Comparison of ENCODE assay signal across 8 mouse cellular contexts in genomic region chr10:88146187-88146586, GRCm38 (mm10). TPM values are rescaled to one million over a fixed set of nuclear protein-coding genes. Genes with fewer than 3 reads are reported as not detected.
DNase-seq lines count a peak whose midpoint lies in the region; ATAC-seq and TF ChIP-seq lines count a peak whose summit lies in the region.

No protein-coding gene starts in this region.

- no peaks in the 10 kb centered on the region for H3K27me3 ChIP-seq in embryonic facial prominence, embryonic 11.5 days (ENCODE audit: control insufficient read depth, insufficient read depth, low read length)
- no peaks in the 10 kb centered on the region for H3K27me3 ChIP-seq in intestine, embryonic 15.5 days (replicated peaks)
- no peaks in the 10 kb centered on the region for H3K27me3 ChIP-seq in neural tube, embryonic 12.5 days (replicated peaks)

- H3K36me3 ChIP-seq in embryonic facial prominence, embryonic 11.5 days (replicated peaks; ENCODE audit: control insufficient read depth, insufficient read depth, low read depth, low read length): no peaks in the 10 kb centered on the region; the same call in 1 of the 2 replicates
- peaks cover 3% of the 10 kb centered on the region; the same call in 1 of the 2 replicates for H3K36me3 ChIP-seq in intestine, embryonic 15.5 days
- peaks cover 11% of the 10 kb centered on the region; the same call in 1 of the 2 replicates for H3K36me3 ChIP-seq in neural tube, embryonic 12.5 days

- peak overlapping the region; percentile 83 for H3K9ac ChIP-seq in embryonic facial prominence, embryonic 11.5 days (replicated peaks; ENCODE audit: low read length)
- peak overlapping the region; percentile 78 for H3K9ac ChIP-seq in intestine, embryonic 15.5 days
- peak overlapping the region; percentile 68 for H3K9ac ChIP-seq in neural tube, embryonic 12.5 days

- H3K4me1 ChIP-seq in embryonic facial prominence, embryonic 11.5 days (ENCODE audit: control insufficient read depth, insufficient read depth, low read length): no peaks in the 10 kb centered on the region
- H3K4me1 ChIP-seq in intestine, embryonic 15.5 days (replicated peaks): peaks cover 11% of the 10 kb centered on the region; the same call in 1 of the 2 replicates
- H3K4me1 ChIP-seq in neural tube, embryonic 12.5 days: peaks cover 16% of the 10 kb centered on the region

- H3K4me2 ChIP-seq in embryonic facial prominence, embryonic 11.5 days (ENCODE audit: low read depth, low read length): peak overlapping the region; percentile 77
- peak overlapping the region; percentile 77 for H3K4me2 ChIP-seq in intestine, embryonic 15.5 days (replicated peaks)
- H3K4me2 ChIP-seq in neural tube, embryonic 12.5 days (replicated peaks): peak overlapping the region; percentile 81

- 17% methylated on average over 7 of the region's 7 CpGs for WGBS in embryonic facial prominence, embryonic 11.5 days
- WGBS in intestine, embryonic 15.5 days: 19% methylated on average over 7 of the region's 7 CpGs
- 27% methylated on average over 7 of the region's 7 CpGs for WGBS in neural tube, embryonic 12.5 days

- H3K4me3 ChIP-seq in left cerebral cortex, adult 2 months: peak overlapping the region; percentile 71
- peak overlapping the region; percentile 81 for H3K4me3 ChIP-seq in embryonic facial prominence, embryonic 11.5 days (ENCODE audit: low read depth, low read length)
- H3K4me3 ChIP-seq in intestine, embryonic 15.5 days (replicated peaks): peak overlapping the region; percentile 79
- H3K4me3 ChIP-seq in neural tube, embryonic 12.5 days: peak overlapping the region; percentile 78

- intact Hi-C loops in left cerebral cortex, adult 2 months (cut with DNase I): no loop called here

- DNase-seq in left cerebral cortex, adult 2 months (ENCODE audit: extremely low spot score in 1 of 2, low spot score in 2 of 2): no peak
- DNase-seq in left cerebral cortex, adult 11 months (ENCODE audit: low spot score): no peak
- no peak for DNase-seq in embryonic facial prominence, embryonic 11.5 days (ENCODE audit: low spot score)
- no peak for DNase-seq in urinary bladder, adult 18-20 months (ENCODE audit: low spot score in 2 of 2)
- DNase-seq in right cerebral cortex, adult 2 months (ENCODE audit: low spot score in 2 of 2): no peak
- DNase-seq in thymus, postnatal 36 days: no peak

- no peak for TF ChIP-seq CTCF in left cerebral cortex, adult 2 months (IDR thresholded peaks at IDR 0.05)

- no peak for ATAC-seq in embryonic facial prominence, embryonic 11.5 days (replicated peaks; ENCODE audit: insufficient number of reproducible peaks, low FRiP score, low TSS enrichment, low read depth)
- ATAC-seq in intestine, embryonic 15.5 days: peak; percentile 33
- ATAC-seq in neural tube, embryonic 12.5 days (ENCODE audit: low FRiP score, low read depth): 0 out of 2 replicates have a peak, but pooled peaks have one; percentile 17

- H3K9me3 ChIP-seq in embryonic facial prominence, embryonic 11.5 days (replicated peaks; ENCODE audit: control insufficient read depth, low read length): no peaks in the 10 kb centered on the region
- H3K9me3 ChIP-seq in intestine, embryonic 15.5 days: no peaks in the 10 kb centered on the region
- H3K9me3 ChIP-seq in neural tube, embryonic 12.5 days: no peaks in the 10 kb centered on the region

- no peak overlapping the region for H3K27ac ChIP-seq in left cerebral cortex, adult 2 months
- 0 out of 2 replicates have a peak overlapping the region, but pooled peaks have one; percentile 28 for H3K27ac ChIP-seq in embryonic facial prominence, embryonic 11.5 days (replicated peaks; ENCODE audit: low read depth, low read length)
- no peak overlapping the region for H3K27ac ChIP-seq in intestine, embryonic 15.5 days
- H3K27ac ChIP-seq in neural tube, embryonic 12.5 days: no peak overlapping the region

RNA-seq across cellular contexts. Expression of gene Parpbp, which starts 0.6 kb away (rescaled TPM):
- under 1 TPM; 0.54 to 0.72 TPM for total RNA-seq in left cerebral cortex, adult 2 months (2021)
- polyA plus RNA-seq in embryonic facial prominence, embryonic 11.5 days (2014; fragmentation: Nextera tagmentation; extraction: Ambion mirVana): 18.0 and 18.9 TPM in 2 replicates
- polyA plus RNA-seq in intestine, embryonic 15.5 days (2015; fragmentation: Nextera tagmentation; extraction: Ambion mirVana): 9.1 and 10.4 TPM in 2 replicates
- 7.8 and 7.9 TPM in 2 replicates for polyA plus RNA-seq in neural tube, embryonic 12.5 days (2016; fragmentation: Nextera tagmentation; extraction: Ambion mirVana)

RNA-seq across cellular contexts. Expression of gene Nup37, which starts 0.6 kb away (rescaled TPM):
- total RNA-seq in left cerebral cortex, adult 2 months (2021): 1 to 10 TPM; 6.8 to 6.9 TPM
- polyA plus RNA-seq in embryonic facial prominence, embryonic 11.5 days (2014; fragmentation: Nextera tagmentation; extraction: Ambion mirVana): 115 and 118 TPM in 2 replicates
- 72.0 and 88.1 TPM in 2 replicates for polyA plus RNA-seq in intestine, embryonic 15.5 days (2015; fragmentation: Nextera tagmentation; extraction: Ambion mirVana)
- 60.3 and 60.4 TPM in 2 replicates for polyA plus RNA-seq in neural tube, embryonic 12.5 days (2016; fragmentation: Nextera tagmentation; extraction: Ambion mirVana)

RNA-seq across cellular contexts. Expression of gene Washc3, which starts 54.7 kb away (rescaled TPM):
- total RNA-seq in left cerebral cortex, adult 2 months (2021): 10 to 100 TPM; 20.1 to 23.0 TPM
- polyA plus RNA-seq in embryonic facial prominence, embryonic 11.5 days (2014; fragmentation: Nextera tagmentation; extraction: Ambion mirVana): 51.1 and 53.4 TPM in 2 replicates
- 63.2 and 68.6 TPM in 2 replicates for polyA plus RNA-seq in intestine, embryonic 15.5 days (2015; fragmentation: Nextera tagmentation; extraction: Ambion mirVana)
- 40.2 and 41.9 TPM in 2 replicates for polyA plus RNA-seq in neural tube, embryonic 12.5 days (2016; fragmentation: Nextera tagmentation; extraction: Ambion mirVana)

RNA-seq across cellular contexts. Expression of gene Pmch, which starts 55.3 kb away (rescaled TPM):
- under 1 TPM; 0.66 to 0.82 TPM for total RNA-seq in left cerebral cortex, adult 2 months (2021)
- polyA plus RNA-seq in embryonic facial prominence, embryonic 11.5 days (2014; fragmentation: Nextera tagmentation; extraction: Ambion mirVana): 0.50 and 0.97 TPM in 2 replicates
- 0.20 TPM in 1 of 2 replicates, not detected in the other for polyA plus RNA-seq in intestine, embryonic 15.5 days (2015; fragmentation: Nextera tagmentation; extraction: Ambion mirVana)
- polyA plus RNA-seq in neural tube, embryonic 12.5 days (2016; fragmentation: Nextera tagmentation; extraction: Ambion mirVana): 0.29 TPM in 1 of 2 replicates, not detected in the other
